Mouse (Mus musculus): ENCODE measurements at regions not wholly inside any gene's neighbourhood (a gene's known extent, or its start where the extent isn't known, plus 50 kb on each side); places are given as distances from the start of the nearest gene placed in this dataset.
A peak's percentile ranks its signal among the peaks of the same experiment; 100 is the strongest.

DNA sequence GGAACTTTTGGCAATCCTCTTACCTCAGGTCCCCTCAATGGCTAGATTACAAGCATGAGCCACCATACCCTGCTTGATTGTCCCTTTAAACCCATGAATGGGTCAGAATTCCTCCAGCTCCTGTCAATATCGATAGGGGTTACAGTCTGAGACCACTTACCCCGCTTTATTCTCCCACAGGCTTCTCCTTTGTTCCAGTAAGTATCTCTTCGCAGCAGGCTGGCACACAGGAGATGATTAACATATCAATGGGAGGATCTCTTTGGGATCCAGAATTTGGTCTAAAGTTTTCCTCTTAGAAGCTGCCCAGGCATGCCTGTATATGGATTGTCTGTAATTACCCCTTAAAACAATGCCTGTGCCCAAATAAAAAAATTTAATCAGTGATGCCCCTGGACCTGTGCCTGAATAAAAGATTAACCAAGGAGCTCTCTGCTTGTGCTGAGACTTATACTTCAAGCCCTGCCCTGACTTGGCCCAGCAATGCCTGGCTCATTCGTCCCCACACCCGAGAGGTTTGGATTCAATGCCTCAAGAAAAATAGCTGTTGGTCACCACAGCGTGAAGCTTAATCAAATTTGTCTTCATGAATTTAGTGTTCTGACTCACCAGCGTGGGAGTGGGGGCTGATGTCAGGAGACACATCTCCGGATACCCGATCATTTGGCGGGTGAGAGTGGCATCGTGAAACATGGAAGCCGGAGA is 97.9 kb upstream of the Zfp217 start:
- H3K4me1 ChIP-seq (ENCODE audit: control insufficient read depth in 1 of 2, insufficient read depth in 2 of 2, low read length in 2 of 2), result no peaks in the 10 kb centered on the region
- no peak overlapping the region for H3K27ac ChIP-seq (ENCODE audit: control insufficient read depth, low read depth, low read length)
- TF ChIP-seq E2F4 (IDR thresholded peaks at IDR 0.05; ENCODE audit: borderline replicate concordance, low read depth, low read length) (no peak), MXI1 (IDR thresholded peaks at IDR 0.05; ENCODE audit: low read depth, low read length) (no peak), UBTF (IDR thresholded peaks at IDR 0.05; ENCODE audit: borderline replicate concordance, insufficient read depth, low read depth, low read length) (no peak)
- H3K36me3 ChIP-seq (ENCODE audit: control insufficient read depth in 1 of 2, insufficient read depth in 2 of 2, low read length in 2 of 2), result no peaks in the 10 kb centered on the region
- no peaks in the 10 kb centered on the region for H3K9me3 ChIP-seq (replicated peaks; ENCODE audit: insufficient read depth, low read length)
- no peak overlapping the region for H3K4me3 ChIP-seq (ENCODE audit: control insufficient read depth in 1 of 2, insufficient read depth in 1 of 2, low read depth in 2 of 2, low read length in 2 of 2)
- no peak overlapping the region for H3K9ac ChIP-seq (ENCODE audit: control insufficient read depth, low read depth, low read length, poor library complexity, severe bottlenecking)
- H3K79me2 ChIP-seq (ENCODE audit: control insufficient read depth, insufficient read depth, low read length, poor library complexity), result no peaks in the 10 kb centered on the region
- DNase-seq (ENCODE audit: low read depth, low spot score), result no peak
- no peaks in the 10 kb centered on the region for H3K27me3 ChIP-seq (ENCODE audit: control insufficient read depth in 1 of 2, insufficient read depth in 2 of 2, low read length in 2 of 2)

DNA sequence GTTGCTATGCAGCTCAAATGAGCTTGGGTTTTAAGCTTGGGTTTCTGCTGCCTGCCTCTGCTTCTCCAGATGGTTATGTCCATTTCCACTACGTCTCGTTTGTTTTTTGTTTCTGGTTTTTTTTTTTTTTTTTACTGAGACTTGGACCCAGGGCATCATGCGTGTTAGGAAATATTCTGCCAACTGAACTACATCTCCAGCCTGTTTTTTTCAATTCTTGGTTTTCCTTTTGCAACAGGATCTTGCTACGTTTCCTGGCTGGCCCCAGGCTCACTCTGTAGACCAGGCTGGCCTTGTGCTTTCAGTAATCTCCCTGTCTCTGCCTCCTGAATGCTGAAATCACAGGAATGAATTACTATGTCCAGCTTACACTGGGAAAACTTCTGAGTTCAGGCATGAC is 96.2 kb upstream of the Zfp217 start:
- Histone ChIP-seq H3K36me3 (ENCODE audit: control insufficient read depth in 1 of 2, insufficient read depth in 2 of 2, low read length in 2 of 2) (no peaks in the 10 kb centered on the region), H3K9ac (ENCODE audit: control insufficient read depth, low read depth, low read length, poor library complexity, severe bottlenecking) (no peak overlapping the region), H3K4me3 (ENCODE audit: control insufficient read depth in 1 of 2, insufficient read depth in 1 of 2, low read depth in 2 of 2, low read length in 2 of 2) (no peak overlapping the region), H3K27ac (ENCODE audit: control insufficient read depth, low read depth, low read length) (no peak overlapping the region), H3K79me2 (ENCODE audit: control insufficient read depth, insufficient read depth, low read length, poor library complexity) (no peaks in the 10 kb centered on the region), H3K9me3 (replicated peaks; ENCODE audit: insufficient read depth, low read length) (no peaks in the 10 kb centered on the region), H3K4me1 (ENCODE audit: control insufficient read depth in 1 of 2, insufficient read depth in 2 of 2, low read length in 2 of 2) (no peaks in the 10 kb centered on the region), H3K27me3 (ENCODE audit: control insufficient read depth in 1 of 2, insufficient read depth in 2 of 2, low read length in 2 of 2) (no peaks in the 10 kb centered on the region)
- no peak for DNase-seq (ENCODE audit: low read depth, low spot score)
- no peak for TF ChIP-seq CHD1 (IDR thresholded peaks at IDR 0.05; ENCODE audit: low read depth, low read length)

DNA sequence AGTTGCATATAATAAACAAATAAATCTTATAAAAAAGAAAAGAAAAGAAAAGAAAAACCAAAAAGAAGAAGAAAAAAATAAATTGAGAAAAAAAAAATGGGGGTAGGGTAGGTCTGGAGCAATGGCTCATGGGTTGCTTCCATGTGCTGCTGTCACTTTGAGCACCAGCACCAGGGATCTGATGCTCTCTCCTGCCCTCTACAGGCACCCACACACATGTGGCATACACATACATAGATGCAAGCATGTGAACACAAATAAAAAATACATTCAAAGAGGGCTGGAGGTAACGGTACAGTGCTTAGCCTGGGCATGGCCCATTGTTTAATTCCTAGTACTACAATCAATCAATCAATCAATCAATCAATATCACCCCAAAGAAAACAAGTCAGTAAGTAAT is 90.1 kb upstream of the Zfp217 start:
- Histone ChIP-seq H3K4me1 (ENCODE audit: control insufficient read depth in 1 of 2, insufficient read depth in 2 of 2, low read length in 2 of 2) (no peaks in the 10 kb centered on the region), H3K27me3 (ENCODE audit: control insufficient read depth in 1 of 2, insufficient read depth in 2 of 2, low read length in 2 of 2) (peaks cover 0 to 2% of the 10 kb centered on the region in 2 experiments; a peak in 2 of 4 replicates), H3K27ac (ENCODE audit: control insufficient read depth, low read depth, low read length) (no peak overlapping the region), H3K36me3 (ENCODE audit: control insufficient read depth in 1 of 2, insufficient read depth in 2 of 2, low read length in 2 of 2) (no peaks in the 10 kb centered on the region), H3K9ac (ENCODE audit: control insufficient read depth, low read depth, low read length, poor library complexity, severe bottlenecking) (no peak overlapping the region), H3K9me3 (replicated peaks; ENCODE audit: insufficient read depth, low read length) (no peaks in the 10 kb centered on the region), H3K79me2 (ENCODE audit: control insufficient read depth, insufficient read depth, low read length, poor library complexity) (no peaks in the 10 kb centered on the region), H3K4me3 (ENCODE audit: control insufficient read depth in 1 of 2, insufficient read depth in 1 of 2, low read depth in 2 of 2, low read length in 2 of 2) (no peak overlapping the region)
- DNase-seq (ENCODE audit: low read depth, low spot score), result peak; percentile 72
- TF ChIP-seq UBTF (IDR thresholded peaks at IDR 0.05; ENCODE audit: borderline replicate concordance, insufficient read depth, low read depth, low read length), result no peak
- peak; percentile 17; the same call in 1 of the 2 replicates for TF ChIP-seq MXI1 (IDR thresholded peaks at IDR 0.05; ENCODE audit: low read depth, low read length)
- TF ChIP-seq RCOR1 (IDR thresholded peaks at IDR 0.05; ENCODE audit: low read depth, low read length), result no peak
- TF ChIP-seq E2F4 (IDR thresholded peaks at IDR 0.05; ENCODE audit: borderline replicate concordance, low read depth, low read length), result no peak
- TF ChIP-seq CHD2 (IDR thresholded peaks at IDR 0.05; ENCODE audit: low read length), result no peak
- TF ChIP-seq TCF12 (IDR thresholded peaks at IDR 0.05; ENCODE audit: low read depth, low read length), result no peak
- peak; percentile 62 to 71 (median 69) for TF ChIP-seq CTCF (IDR thresholded peaks at IDR 0.05 in 2 of 3, conservative IDR thresholded peaks at IDR 0.05 in 1 of 3; ENCODE audit: control insufficient read depth in 1 of 3, insufficient read depth in 1 of 3, low read depth in 2 of 3, low read length in 3 of 3, poor library complexity in 1 of 3, severe bottlenecking in 1 of 3)
- no peak for TF ChIP-seq NELFE (IDR thresholded peaks at IDR 0.05; ENCODE audit: low read depth, low read length)
- TF ChIP-seq ZNF384 (IDR thresholded peaks at IDR 0.05; ENCODE audit: low read depth, low read length), result 0 out of 2 replicates have a peak, but pooled peaks have one; percentile 43
- peak; percentile 61 for TF ChIP-seq ZC3H11A (IDR thresholded peaks at IDR 0.05; ENCODE audit: low read depth, low read length)
- peak; percentile 73 for TF ChIP-seq SMC3 (IDR thresholded peaks at IDR 0.05; ENCODE audit: low read depth, low read length)
- peak; percentile 67; the same call in 1 of the 2 replicates for TF ChIP-seq MYC (IDR thresholded peaks at IDR 0.05; ENCODE audit: low read depth, low read length)
- no peak for TF ChIP-seq GATA1 (IDR thresholded peaks at IDR 0.05; ENCODE audit: low read depth, low read length)
- TF ChIP-seq POLR2A (IDR thresholded peaks at IDR 0.05; ENCODE audit: control insufficient read depth in 1 of 2, insufficient read depth in 1 of 2, low read depth in 1 of 2, low read length in 2 of 2, poor library complexity in 1 of 2), result no peak
- TF ChIP-seq HCFC1 (IDR thresholded peaks at IDR 0.05; ENCODE audit: low read depth, low read length), result no peak
- TF ChIP-seq MAX (IDR thresholded peaks at IDR 0.05; ENCODE audit: low read length), result peak; percentile 67
- TF ChIP-seq RAD21 (IDR thresholded peaks at IDR 0.05; ENCODE audit: low read depth, low read length), result peak; percentile 61

Measured in MEL (cell line).